Mouse (Mus musculus) lung, postnatal 10 days (tissue): Measurements from ENCODE around the gene Cdc42ep1.

Experiments
- DNase-seq: peaks from one replicate; pipeline ENCODE4 v3.0.0; 2021

The Cdc42ep1 gene

GRCm38 (mm10) chr15:78880432-78880831 lies 38.0 kb downstream of the Cdc42ep1 start:
- no peak for DNase-seq

- DNase-seq, result no peak
Observed at GRCm38 (mm10) chr15:78881828-78882227, 39.4 kb downstream of the Cdc42ep1 start.

GRCm38 (mm10) chr15:78889401-78889853 lies 47.0 kb downstream of the Cdc42ep1 start:
- no peak for DNase-seq

GRCm38 (mm10) chr15:78892440-78892839 lies 50.0 kb downstream of the Cdc42ep1 start:
- no peak for DNase-seq

- no peak for DNase-seq
Observed at GRCm38 (mm10) chr15:78894726-78895125, 52.3 kb downstream of the Cdc42ep1 start.

- no peak for DNase-seq
Observed at GRCm38 (mm10) chr15:78895741-78896140, 53.3 kb downstream of the Cdc42ep1 start.

GRCm38 (mm10) chr15:78896149-78896548 lies 53.7 kb downstream of the Cdc42ep1 start:
- DNase-seq, result peak; percentile 53

- no peak for DNase-seq
Observed at GRCm38 (mm10) chr15:78897488-78897887, 55.1 kb downstream of the Cdc42ep1 start.

- peak; percentile 46 for DNase-seq
Observed at GRCm38 (mm10) chr15:78898507-78899001, 56.1 kb downstream of the Cdc42ep1 start.

GRCm38 (mm10) chr15:78899409-78899739 lies 57.0 kb downstream of the Cdc42ep1 start, which contains the start of gene Gm49510:
TSS of gene Gm49510 (plus strand) at chr15:78899667.
- DNase-seq, result no peak

- peak; percentile 87 for DNase-seq
Observed at GRCm38 (mm10) chr15:78899740-78900584, 57.5 kb downstream of the Cdc42ep1 start, which contains the start of gene Sh3bp1. TSS of gene Sh3bp1 (plus strand) at chr15:78899768.
